Mouse (Mus musculus) ovary, adult 10 weeks (tissue): ENCODE measurements around the gene Klhdc8a. TPM values are rescaled to one million over a fixed set of nuclear protein-coding genes. Genes with fewer than 3 reads are reported as not detected.

Experiments
- polyA plus RNA-seq: library from polyadenylated mRNA; stranded (reverse); fragments of 350-450 nt; fragmentation: Illumina TruSeq; extraction: RNeasy Lipid Tissue Mini Kit (QIAGEN cat#74804); gene quantifications from one replicate; pipeline ENCODE4 v1.2.3, GENCODE M21; 2014

The Klhdc8a gene
- 0.17 TPM for polyA plus RNA-seq

GRCm38 (mm10) chr1:132298425-132298800, at the start of gene Klhdc8a:
Gene Klhdc8a, plus strand, starts transcription at chr1:132298626.

GRCm38 (mm10) chr1:132315889-132316624, 17.6 kb downstream of the Klhdc8a start, which contains the start of gene Nuak2:
Gene Nuak2, plus strand, starts transcription at chr1:132316126.

Other genes starting within 250 kb of the Klhdc8a start
- gene Mfsd4a, start 230.6 kb upstream of the Klhdc8a start, polyA plus RNA-seq = 3.8 TPM
- 0.23 TPM for gene Cdk18, start 158.9 kb upstream of the Klhdc8a start, polyA plus RNA-seq
- not detected for gene Lemd1, start 107.2 kb upstream of the Klhdc8a start, polyA plus RNA-seq
- gene AC124108.1, start 107.2 kb upstream of the Klhdc8a start, polyA plus RNA-seq = not detected
- gene Gm10188, start 68.9 kb upstream of the Klhdc8a start, polyA plus RNA-seq = not detected
- gene Nuak2, start 17.5 kb downstream of the Klhdc8a start, polyA plus RNA-seq = 1.1 TPM
- 1.2 TPM for gene Tmcc2, start 92.7 kb downstream of the Klhdc8a start, polyA plus RNA-seq
- 28.9 TPM for gene Dstyk, start 118.9 kb downstream of the Klhdc8a start, polyA plus RNA-seq
- gene Rbbp5, start 178.7 kb downstream of the Klhdc8a start, polyA plus RNA-seq = 60.6 TPM
- gene Tmem81, start 207.6 kb downstream of the Klhdc8a start, polyA plus RNA-seq = 4.8 TPM
- 0.31 TPM for gene Cntn2, start 244.6 kb downstream of the Klhdc8a start, polyA plus RNA-seq